Mouse (Mus musculus) forebrain, embryonic 15.5 days (tissue): ENCODE results near the gene Ndufs1. TPM values are rescaled to one million over a fixed set of nuclear protein-coding genes. Genes with fewer than 3 reads are reported as not detected.
"Not testable (repeated sequence)": the region's sequence is repeated elsewhere in the genome, so short reads cannot be mapped to it uniquely, and the experiment has no call there.

Experiments used
- ATAC-seq: fragments of 200-750 bp; cut with Nextera tagmentation; replicated peaks from 2 replicates; pipeline ENCODE4 v1.8.0; 2017; ENCODE audit warnings: mild to moderate bottlenecking, moderate TSS enrichment, moderate library complexity
- H3K27ac ChIP-seq: fragments of 300-500 bp; sonication (generic); replicated peaks from 2 replicates; pipeline ENCODE4 v1.5.1; 2015; ENCODE audit warnings: mild to moderate bottlenecking, inconsistent platforms
- H3K27me3 ChIP-seq: fragments of 300-500 bp; sonication (generic); 2 replicates; pipeline ENCODE4 v1.6.1; 2015; ENCODE audit warnings: inconsistent platforms
- H3K36me3 ChIP-seq: fragments of 300-500 bp; sonication (generic); 2 replicates; pipeline ENCODE4 v1.6.1; 2015; ENCODE audit warnings: mild to moderate bottlenecking, inconsistent platforms
- H3K4me1 ChIP-seq: fragments of 300-500 bp; sonication (generic); 2 replicates; pipeline ENCODE4 v1.6.1; 2015; ENCODE audit warnings: inconsistent platforms
- H3K4me2 ChIP-seq: fragments of 300-500 bp; sonication (generic); replicated peaks from 2 replicates; pipeline ENCODE4 v1.6.1; 2015; ENCODE audit warnings: mild to moderate bottlenecking, inconsistent platforms
- H3K4me3 ChIP-seq: fragments of 300-500 bp; sonication (generic); 2 replicates; pipeline ENCODE4 v1.5.1; 2015; ENCODE audit warnings: mild to moderate bottlenecking, inconsistent platforms
- H3K9ac ChIP-seq: fragments of 300-500 bp; sonication (generic); replicated peaks from 2 replicates; pipeline ENCODE4 v1.6.1; 2015; ENCODE audit warnings: mild to moderate bottlenecking, inconsistent platforms
- H3K9me3 ChIP-seq: fragments of 300-500 bp; sonication (generic); 2 replicates; pipeline ENCODE4 v1.6.1; 2016; ENCODE audit warnings: inconsistent platforms
- WGBS: fragments of 180-500 bp; shearing (Covaris S2); methylation state at CpG from one replicate; pipeline ENCODE4 v1.1.7; 2015; ENCODE audit warnings: mixed read lengths; 5-methylcytosine and 5-hydroxymethylcytosine counted together
- polyA plus RNA-seq: library from polyadenylated mRNA; unstranded; fragments of >200 nt; fragmentation: Nextera tagmentation; extraction: Ambion mirVana; gene quantifications from 2 replicates; pipeline ENCODE4 v1.2.1, GENCODE M21; 2015

Gene Ndufs1
- polyA plus RNA-seq, 1 experiment from 2014 or later: 116 TPM

- peaks cover 19% of the 10 kb centered on the region for H3K4me1 ChIP-seq
- no peaks in the 10 kb centered on the region for H3K9me3 ChIP-seq
- ATAC-seq: peak; percentile 86
- H3K36me3 ChIP-seq: peaks cover 20% of the 10 kb centered on the region
- H3K4me2 ChIP-seq: no peak overlapping the region
- no peak overlapping the region for H3K4me3 ChIP-seq
- H3K27me3 ChIP-seq: no peaks in the 10 kb centered on the region
- peak overlapping the region; percentile 51 for H3K27ac ChIP-seq
- H3K9ac ChIP-seq: no peak overlapping the region
- 2% methylated on average over 3 of the region's 3 CpGs for WGBS
These were observed 4.4 kb upstream of the Ndufs1 start for GRCm38 (mm10) chr1:63181019-63181418.

DNA sequence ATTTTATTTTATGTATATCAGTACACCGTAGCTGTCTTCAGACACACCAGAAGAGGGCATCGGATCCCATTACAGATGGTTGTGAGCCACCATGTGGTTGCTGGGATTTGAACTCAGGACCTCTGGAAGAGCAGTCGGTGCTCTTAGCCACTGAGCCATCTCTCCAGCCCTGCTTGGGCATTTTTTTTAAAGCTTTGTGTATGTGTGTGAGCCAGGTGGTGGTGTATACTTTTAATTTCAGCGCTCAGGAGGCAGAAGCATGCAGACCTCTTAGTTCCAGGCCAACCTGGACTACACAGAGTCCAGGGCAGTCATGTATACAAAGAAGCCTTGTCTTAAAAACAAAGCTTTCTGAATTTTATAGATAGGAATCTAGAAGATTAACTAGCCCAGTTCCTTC is 3.9 kb upstream of the Ndufs1 start:
- not testable (repeated sequence) for H3K27me3 ChIP-seq, H3K4me2 ChIP-seq, H3K4me3 ChIP-seq, H3K9ac ChIP-seq, H3K9me3 ChIP-seq, ATAC-seq
- peaks cover 24% of the 10 kb centered on the region for H3K4me1 ChIP-seq
- peaks cover 20% of the 10 kb centered on the region for H3K36me3 ChIP-seq
- 73% methylated on average over 4 of the region's 4 CpGs for WGBS
- peak overlapping the region; percentile 51; the same call in 1 of the 2 replicates for H3K27ac ChIP-seq

DNA sequence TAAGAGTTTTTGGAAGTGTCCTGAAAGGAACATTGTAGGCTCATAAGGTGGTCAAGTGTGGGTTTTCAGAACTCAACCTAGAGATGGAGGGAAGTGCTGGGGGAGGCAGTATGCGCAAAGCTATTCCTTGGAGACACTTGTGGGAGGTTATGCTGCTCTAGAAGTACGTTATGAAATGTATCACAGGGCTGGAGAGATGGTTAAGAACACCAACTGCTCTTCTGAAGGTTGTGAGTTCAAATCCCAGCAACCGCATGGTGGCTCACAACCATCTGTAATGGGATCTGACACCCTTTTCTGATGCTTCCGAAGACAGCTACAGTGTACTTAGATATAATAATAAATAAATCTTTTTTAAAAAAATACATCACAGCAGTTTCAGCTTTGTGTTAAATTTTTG is 3.5 kb upstream of the Ndufs1 start:
- Histone ChIP-seq H3K4me3 (no peak overlapping the region), H3K27me3 (no peaks in the 10 kb centered on the region), H3K36me3 (peaks cover 20% of the 10 kb centered on the region), H3K4me2 (no peak overlapping the region), H3K9ac (no peak overlapping the region), H3K9me3 (no peaks in the 10 kb centered on the region), H3K4me1 (peaks cover 28% of the 10 kb centered on the region), H3K27ac (no peak overlapping the region)
- 94% methylated on average over 4 of the region's 4 CpGs for WGBS
- no peak for ATAC-seq

GRCm38 (mm10) chr1:63178308-63178707 is 1.7 kb upstream of the Ndufs1 start:
- peaks cover 20% of the 10 kb centered on the region for H3K36me3 ChIP-seq
- peaks cover 35% of the 10 kb centered on the region for H3K4me1 ChIP-seq
- 88% methylated on average over 3 of the region's 3 CpGs for WGBS
- H3K4me2 ChIP-seq: peak overlapping the region; percentile 68; the same call in 1 of the 2 replicates
- no peak for ATAC-seq
- H3K9ac ChIP-seq: peak overlapping the region; percentile 94; the same call in 1 of the 2 replicates
- H3K27me3 ChIP-seq: no peaks in the 10 kb centered on the region
- H3K4me3 ChIP-seq: peak overlapping the region; percentile 90
- no peaks in the 10 kb centered on the region for H3K9me3 ChIP-seq
- H3K27ac ChIP-seq: no peak overlapping the region

DNA sequence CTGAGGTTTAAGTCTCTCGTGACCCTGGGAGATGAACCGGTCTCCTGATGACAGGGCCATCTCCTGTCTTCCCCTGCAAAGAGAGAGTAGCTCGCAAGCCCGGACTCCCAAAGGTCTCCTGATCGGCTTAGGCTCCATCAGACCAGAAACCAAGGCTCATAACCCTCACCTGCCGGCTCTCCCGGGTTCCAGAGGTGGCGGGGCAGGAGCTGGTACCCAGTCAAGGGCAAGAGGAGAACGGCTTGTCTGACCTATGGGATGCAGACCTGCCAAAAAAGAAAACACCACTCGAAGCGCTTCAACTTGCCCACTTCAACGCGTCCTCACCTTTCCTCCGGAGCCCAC is 402 bp downstream of the Ndufs1 start:
- Histone ChIP-seq H3K4me3 (peak overlapping the region; percentile 90), H3K27ac (peak overlapping the region; percentile 90), H3K4me2 (peak overlapping the region; percentile 53), H3K9ac (peak overlapping the region; percentile 94), H3K36me3 (peaks cover 28% of the 10 kb centered on the region), H3K4me1 (peaks cover 27% of the 10 kb centered on the region), H3K9me3 (no peaks in the 10 kb centered on the region), H3K27me3 (no peaks in the 10 kb centered on the region)
- ATAC-seq: peak; percentile 59
- whole genome bisulfite sequencing: under 1% methylated on average over 14 of the region's 14 CpGs

GRCm38 (mm10) chr1:63175853-63176252 is 780 bp downstream of the Ndufs1 start:
- H3K4me1 ChIP-seq: peaks cover 26% of the 10 kb centered on the region
- no peak for ATAC-seq
- 11% methylated on average over 11 of the region's 11 CpGs for WGBS
- H3K27me3 ChIP-seq: no peaks in the 10 kb centered on the region
- H3K4me3 ChIP-seq: peak overlapping the region; percentile 90
- no peaks in the 10 kb centered on the region for H3K9me3 ChIP-seq
- H3K4me2 ChIP-seq: peak overlapping the region; percentile 53
- H3K9ac ChIP-seq: peak overlapping the region; percentile 94
- H3K36me3 ChIP-seq: peaks cover 31% of the 10 kb centered on the region
- peak overlapping the region; percentile 90 for H3K27ac ChIP-seq

GRCm38 (mm10) chr1:63168638-63169037 is 8.0 kb downstream of the Ndufs1 start:
- 86% methylated on average over 2 of the region's 2 CpGs for WGBS
- no peak overlapping the region for H3K4me3 ChIP-seq
- H3K4me2 ChIP-seq: no peak overlapping the region
- no peak overlapping the region for H3K27ac ChIP-seq
- no peaks in the 10 kb centered on the region for H3K9me3 ChIP-seq
- no peak for ATAC-seq
- peaks cover 61% of the 10 kb centered on the region for H3K36me3 ChIP-seq
- no peaks in the 10 kb centered on the region for H3K4me1 ChIP-seq
- H3K9ac ChIP-seq: no peak overlapping the region
- no peaks in the 10 kb centered on the region for H3K27me3 ChIP-seq

GRCm38 (mm10) chr1:63140231-63140630 is 36.4 kb downstream of the Ndufs1 start:
- peaks cover 46% of the 10 kb centered on the region for H3K36me3 ChIP-seq
- WGBS: 96% methylated on average over 13 of the region's 13 CpGs

DNA sequence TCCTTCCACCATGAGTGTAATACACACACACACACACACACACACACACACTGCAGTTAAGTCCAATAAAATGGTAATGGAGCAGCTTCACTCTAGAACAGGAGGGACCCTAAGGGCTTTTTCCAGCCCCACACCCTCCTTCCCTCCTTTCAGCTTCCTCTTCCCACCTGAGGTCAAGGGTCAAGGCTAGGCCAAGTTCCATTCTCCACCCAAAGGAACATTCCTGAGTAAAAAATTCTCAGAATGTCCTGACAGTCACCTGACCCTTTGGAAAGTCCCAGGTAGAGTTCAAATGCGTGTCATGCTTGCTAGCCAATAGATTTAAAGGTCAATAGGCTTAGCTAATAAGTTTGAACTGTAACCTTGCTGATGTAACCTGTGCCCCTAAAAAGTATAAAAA is 38.0 kb downstream of the Ndufs1 start:
- not testable (repeated sequence) for H3K4me2 ChIP-seq, H3K9ac ChIP-seq, H3K4me1 ChIP-seq, H3K27ac ChIP-seq, H3K4me3 ChIP-seq, ATAC-seq, H3K27me3 ChIP-seq, H3K9me3 ChIP-seq
- 96% methylated on average over 1 of the region's 1 CpGs for WGBS
- H3K36me3 ChIP-seq: peaks cover 30% of the 10 kb centered on the region

More at GRCm38 (mm10) chr1:63140231-63140630, 36.4 kb downstream of the Ndufs1 start:
- Histone ChIP-seq H3K9ac (no peak overlapping the region), H3K4me2 (no peak overlapping the region), H3K4me1 (no peaks in the 10 kb centered on the region), H3K27ac (no peak overlapping the region), H3K9me3 (no peaks in the 10 kb centered on the region), H3K4me3 (no peak overlapping the region), H3K27me3 (no peaks in the 10 kb centered on the region)
- no peak for ATAC-seq

GRCm38 (mm10) chr1:63137971-63138370 is 38.7 kb downstream of the Ndufs1 start:
- ATAC-seq: no peak
- Histone ChIP-seq H3K27ac (no peak overlapping the region), H3K4me2 (no peak overlapping the region), H3K4me1 (no peaks in the 10 kb centered on the region), H3K9ac (no peak overlapping the region), H3K4me3 (no peak overlapping the region), H3K27me3 (no peaks in the 10 kb centered on the region), H3K36me3 (peaks cover 26% of the 10 kb centered on the region), H3K9me3 (no peaks in the 10 kb centered on the region)
- 84% methylated on average over 2 of the region's 2 CpGs for WGBS

GRCm38 (mm10) chr1:63134530-63134929 is 42.1 kb downstream of the Ndufs1 start:
- Histone ChIP-seq H3K9ac (no peak overlapping the region), H3K4me2 (no peak overlapping the region), H3K4me3 (no peak overlapping the region), H3K4me1 (no peaks in the 10 kb centered on the region), H3K9me3 (no peaks in the 10 kb centered on the region), H3K36me3 (peaks cover 7% of the 10 kb centered on the region; the same call in 1 of the 2 replicates), H3K27ac (no peak overlapping the region), H3K27me3 (no peaks in the 10 kb centered on the region)
- WGBS: 86% methylated on average over 3 of the region's 3 CpGs
- no peak for ATAC-seq

GRCm38 (mm10) chr1:63131766-63132165 is 44.9 kb downstream of the Ndufs1 start:
- no peaks in the 10 kb centered on the region for H3K36me3 ChIP-seq
- ATAC-seq: no peak
- H3K9ac ChIP-seq: no peak overlapping the region
- no peak overlapping the region for H3K4me2 ChIP-seq
- no peaks in the 10 kb centered on the region for H3K9me3 ChIP-seq
- no peaks in the 10 kb centered on the region for H3K27me3 ChIP-seq
- no peaks in the 10 kb centered on the region for H3K4me1 ChIP-seq
- 90% methylated on average over 11 of the region's 11 CpGs for WGBS
- H3K4me3 ChIP-seq: no peak overlapping the region
- no peak overlapping the region for H3K27ac ChIP-seq

DNA sequence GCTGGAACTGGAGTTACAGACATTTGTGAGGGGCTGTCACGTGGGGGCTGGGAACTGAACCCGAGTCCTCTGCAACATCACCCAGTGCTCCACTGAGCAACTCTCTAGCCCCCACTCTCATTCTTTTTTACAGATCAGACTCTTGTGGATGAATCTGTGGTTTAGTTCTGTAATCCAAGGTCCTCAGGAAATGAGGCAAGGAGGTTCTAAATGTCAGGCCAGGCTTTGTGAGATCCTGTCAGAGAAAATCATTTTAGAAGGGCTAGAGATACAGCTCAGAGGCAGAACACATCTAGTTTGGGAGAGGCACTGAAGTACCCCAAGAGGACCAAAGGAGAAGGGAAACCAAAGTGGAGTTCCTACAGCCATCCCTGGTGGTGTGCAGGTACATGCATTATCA is 45.8 kb downstream of the Ndufs1 start:
- no peak for ATAC-seq
- Histone ChIP-seq H3K36me3 (no peaks in the 10 kb centered on the region), H3K27ac (no peak overlapping the region), H3K9me3 (no peaks in the 10 kb centered on the region), H3K9ac (no peak overlapping the region), H3K4me3 (no peak overlapping the region), H3K4me2 (no peak overlapping the region), H3K4me1 (no peaks in the 10 kb centered on the region), H3K27me3 (no peaks in the 10 kb centered on the region)
- WGBS: 84% methylated on average over 2 of the region's 2 CpGs
